Mouse (Mus musculus) MEL (cell line): ENCODE measurements around the gene Gxylt2. TPM values are rescaled to one million over a fixed set of nuclear protein-coding genes. Genes with fewer than 3 reads are reported as not detected.

ENCODE experiments used
- DNase-seq: peaks from one replicate; pipeline ENCODE4 v3.0.0; 2011; ENCODE audit warnings: low read depth, low spot score
- H3K27ac ChIP-seq: 2 replicates; pipeline ENCODE4 v1.5.1; 2012; ENCODE audit warnings: low read depth, mild to moderate bottlenecking, control low read depth, low read length, moderate library complexity; ENCODE audit not compliant: control insufficient read depth
- H3K27me3 ChIP-seq, 2 experiments: fragments of 150-350 bp in 1 of 2; sonication (generic) in 1 of 2; 2 replicates each; pipeline ENCODE4 v1.6.1; 2012; ENCODE audit warnings: low read length in 2 of 2, mild to moderate bottlenecking in 2 of 2, improper control_type of control experiment in 1 of 2, moderate library complexity in 1 of 2; ENCODE audit not compliant: insufficient read depth in 2 of 2, control insufficient read depth in 1 of 2
- H3K36me3 ChIP-seq, 2 experiments: 2 replicates each; pipeline ENCODE4 v1.6.1; 2012 to 2014; ENCODE audit warnings: low read length in 2 of 2, improper control_type of control experiment in 1 of 2, inconsistent platforms in 1 of 2, mild to moderate bottlenecking in 1 of 2; ENCODE audit not compliant: insufficient read depth in 2 of 2, control insufficient read depth in 1 of 2
- H3K4me1 ChIP-seq, 2 experiments: fragments of 150-350 bp in 1 of 2; sonication (generic) in 1 of 2; 2 replicates each; pipeline ENCODE4 v1.6.1; 2012; ENCODE audit warnings: low read length in 2 of 2, improper control_type of control experiment in 1 of 2, mild to moderate bottlenecking in 1 of 2; ENCODE audit not compliant: insufficient read depth in 2 of 2, control insufficient read depth in 1 of 2
- H3K4me3 ChIP-seq, 2 experiments: fragments of 150-350 bp in 1 of 2; sonication (generic) in 1 of 2; 2 replicates each; pipeline ENCODE4 v1.5.1; 2012; ENCODE audit warnings: low read depth in 2 of 2, low read length in 2 of 2, mild to moderate bottlenecking in 2 of 2, moderate library complexity in 2 of 2, control low read depth in 1 of 2, improper control_type of control experiment in 1 of 2; ENCODE audit not compliant: control insufficient read depth in 1 of 2, insufficient read depth in 1 of 2
- H3K79me2 ChIP-seq: 2 replicates; pipeline ENCODE4 v1.6.1; 2012; ENCODE audit warnings: mild to moderate bottlenecking, low read length, moderate library complexity; ENCODE audit not compliant: control insufficient read depth, poor library complexity, insufficient read depth
- H3K9ac ChIP-seq: 2 replicates; pipeline ENCODE4 v1.6.1; 2012; ENCODE audit warnings: low read depth, mild to moderate bottlenecking, control low read depth, low read length, moderate library complexity; ENCODE audit not compliant: control insufficient read depth, poor library complexity, severe bottlenecking
- H3K9me3 ChIP-seq: fragments of 150-350 bp; sonication (generic); replicated peaks from 2 replicates; pipeline ENCODE4 v1.6.1; 2012; ENCODE audit warnings: mild to moderate bottlenecking, low read length, improper control_type of control experiment, moderate library complexity; ENCODE audit not compliant: insufficient read depth
- BHLHE40 ChIP-seq: IDR thresholded peaks from 2 replicates; pipeline ENCODE4 v1.6.1; 2012; ENCODE audit warnings: low read depth, mild to moderate bottlenecking, inconsistent platforms, low read length, improper control_type of control experiment, borderline replicate concordance
- CHD2 ChIP-seq: IDR thresholded peaks from 2 replicates; pipeline ENCODE4 v1.6.1; 2011; ENCODE audit warnings: low read length, improper control_type of control experiment
- CTCF ChIP-seq, 3 experiments: IDR thresholded peaks in 2 of 3; conservative IDR thresholded peaks in 1 of 3; 2 replicates each; pipeline ENCODE4 v1.5.1; 2011 to 2012; ENCODE audit warnings: low read length in 3 of 3, low read depth in 2 of 3, mild to moderate bottlenecking in 2 of 3, improper control_type of control experiment in 1 of 3, inconsistent platforms in 1 of 3, mixed read lengths in 1 of 3, moderate library complexity in 1 of 3; ENCODE audit not compliant: control insufficient read depth in 1 of 3, insufficient read depth in 1 of 3, poor library complexity in 1 of 3, severe bottlenecking in 1 of 3
- JUND ChIP-seq: IDR thresholded peaks from 2 replicates; pipeline ENCODE4 v1.6.1; 2011; ENCODE audit warnings: low read depth, mild to moderate bottlenecking, improper control_type of control experiment, low read length
- KAT2A ChIP-seq: conservative IDR thresholded peaks from 2 replicates; pipeline ENCODE4 v1.6.1; 2012; ENCODE audit warnings: low read depth, low read length, improper control_type of control experiment, inconsistent platforms
- MAFK ChIP-seq: IDR thresholded peaks from 2 replicates; pipeline ENCODE4 v1.6.1; 2011; ENCODE audit warnings: low read depth, mild to moderate bottlenecking, low read length, improper control_type of control experiment, borderline replicate concordance
- MAZ ChIP-seq: IDR thresholded peaks from 2 replicates; pipeline ENCODE4 v1.6.1; 2012; ENCODE audit warnings: low read depth, mild to moderate bottlenecking, inconsistent platforms, low read length, improper control_type of control experiment
- MEF2A ChIP-seq: IDR thresholded peaks from 2 replicates; pipeline ENCODE4 v1.6.1; 2014; ENCODE audit warnings: low read depth, mild to moderate bottlenecking, inconsistent platforms, low read length, improper control_type of control experiment; ENCODE audit not compliant: poor library complexity, insufficient replicate concordance, severe bottlenecking; ENCODE audit errors: extremely low read depth
- MXI1 ChIP-seq: IDR thresholded peaks from 2 replicates; pipeline ENCODE4 v1.6.1; 2011; ENCODE audit warnings: mild to moderate bottlenecking, low read depth, low read length, improper control_type of control experiment
- MYB ChIP-seq: IDR thresholded peaks from 2 replicates; pipeline ENCODE4 v1.6.1; 2011; ENCODE audit warnings: mild to moderate bottlenecking, low read depth, low read length, improper control_type of control experiment
- MYC ChIP-seq: IDR thresholded peaks from 2 replicates; pipeline ENCODE4 v1.6.1; 2011; ENCODE audit warnings: low read depth, mild to moderate bottlenecking, low read length, improper control_type of control experiment, moderate library complexity
- NRF1 ChIP-seq: IDR thresholded peaks from 2 replicates; pipeline ENCODE4 v1.6.1; 2014; ENCODE audit warnings: low read depth, mild to moderate bottlenecking, inconsistent platforms, low read length, improper control_type of control experiment, moderate library complexity; ENCODE audit not compliant: poor library complexity, insufficient read depth, severe bottlenecking
- POLR2A ChIP-seq, 2 experiments: IDR thresholded peaks; 2 replicates each; pipeline ENCODE4 v1.6.1; 2011 to 2012; ENCODE audit warnings: low read length in 2 of 2, mild to moderate bottlenecking in 2 of 2, control low read depth in 1 of 2, improper control_type of control experiment in 1 of 2, low read depth in 1 of 2, moderate library complexity in 1 of 2; ENCODE audit not compliant: control insufficient read depth in 1 of 2, insufficient read depth in 1 of 2, poor library complexity in 1 of 2
- POLR2AphosphoS2 ChIP-seq: IDR thresholded peaks from 2 replicates; pipeline ENCODE4 v1.6.1; 2011; ENCODE audit warnings: low read length, improper control_type of control experiment
- POLR2AphosphoS5 ChIP-seq: IDR thresholded peaks from 2 replicates; pipeline ENCODE4 v1.6.1; 2012; ENCODE audit warnings: low read depth, borderline replicate concordance, mild to moderate bottlenecking, inconsistent platforms, low read length, moderate library complexity, mixed read lengths
- RCOR1 ChIP-seq: IDR thresholded peaks from 2 replicates; pipeline ENCODE4 v1.6.1; 2012; ENCODE audit warnings: low read depth, mild to moderate bottlenecking, inconsistent platforms, low read length, improper control_type of control experiment
- SMC3 ChIP-seq: IDR thresholded peaks from 2 replicates; pipeline ENCODE4 v1.6.1; 2011; ENCODE audit warnings: low read depth, low read length, improper control_type of control experiment
- TAL1 ChIP-seq: IDR thresholded peaks from 2 replicates; pipeline ENCODE4 v1.6.1; 2012; ENCODE audit warnings: mild to moderate bottlenecking, inconsistent platforms, low read length, moderate library complexity, mixed read lengths
- TBP ChIP-seq: IDR thresholded peaks from 2 replicates; pipeline ENCODE4 v1.8.0; 2011; ENCODE audit warnings: low read depth, low read length, improper control_type of control experiment
- TCF12 ChIP-seq: IDR thresholded peaks from 2 replicates; pipeline ENCODE4 v1.6.1; 2014; ENCODE audit warnings: low read depth, mild to moderate bottlenecking, inconsistent platforms, low read length, improper control_type of control experiment, moderate library complexity
- UBTF ChIP-seq: IDR thresholded peaks from 2 replicates; pipeline ENCODE4 v1.6.1; 2012; ENCODE audit warnings: low read depth, mild to moderate bottlenecking, inconsistent platforms, low read length, improper control_type of control experiment, moderate library complexity, borderline replicate concordance; ENCODE audit not compliant: insufficient read depth
- USF2 ChIP-seq, 2 experiments: IDR thresholded peaks; 2 replicates each; pipeline ENCODE4 v1.6.1; 2011 to 2012; ENCODE audit warnings: improper control_type of control experiment in 2 of 2, low read length in 2 of 2, borderline replicate concordance in 1 of 2, inconsistent platforms in 1 of 2, low read depth in 1 of 2, mild to moderate bottlenecking in 1 of 2; ENCODE audit not compliant: insufficient read depth in 1 of 2
- ZC3H11A ChIP-seq: IDR thresholded peaks from 2 replicates; pipeline ENCODE4 v1.6.1; 2012; ENCODE audit warnings: low read depth, mild to moderate bottlenecking, inconsistent platforms, low read length, improper control_type of control experiment
- ZKSCAN1 ChIP-seq: IDR thresholded peaks from 2 replicates; pipeline ENCODE4 v1.6.1; 2012; ENCODE audit warnings: low read depth, mild to moderate bottlenecking, inconsistent platforms, low read length, improper control_type of control experiment, moderate library complexity
- ZMIZ1 ChIP-seq: IDR thresholded peaks from 2 replicates; pipeline ENCODE4 v1.6.1; 2012; ENCODE audit warnings: low read depth, mild to moderate bottlenecking, inconsistent platforms, low read length, improper control_type of control experiment, moderate library complexity
- ZNF384 ChIP-seq: IDR thresholded peaks from 2 replicates; pipeline ENCODE4 v1.6.1; 2012; ENCODE audit warnings: low read depth, mild to moderate bottlenecking, inconsistent platforms, low read length, improper control_type of control experiment
- polyA plus RNA-seq, 2 experiments: library from polyadenylated mRNA; stranded (reverse) in 1 of 2; unstranded in 1 of 2; fragments of >175 nt in 1 of 2; fragments of >200 nt in 1 of 2; gene quantifications; 2 replicates each; pipeline versions ENCODE4 v1.2.1 to v1.2.4; 2012; ENCODE audit warnings: low replicate concordance in 2 of 2, low read depth in 1 of 2; ENCODE audit not compliant: insufficient read length in 2 of 2, insufficient read depth in 1 of 2, missing spikeins in 1 of 2
- total RNA-seq: library from RNA; depleted of rRNA; stranded (reverse); fragments of 300-350 nt; gene quantifications from 2 replicates; pipeline ENCODE4 v1.2.3, GENCODE M21; 2012

The Gxylt2 gene
- total and polyA plus RNA-seq, 3 experiments = not detected

DNA sequence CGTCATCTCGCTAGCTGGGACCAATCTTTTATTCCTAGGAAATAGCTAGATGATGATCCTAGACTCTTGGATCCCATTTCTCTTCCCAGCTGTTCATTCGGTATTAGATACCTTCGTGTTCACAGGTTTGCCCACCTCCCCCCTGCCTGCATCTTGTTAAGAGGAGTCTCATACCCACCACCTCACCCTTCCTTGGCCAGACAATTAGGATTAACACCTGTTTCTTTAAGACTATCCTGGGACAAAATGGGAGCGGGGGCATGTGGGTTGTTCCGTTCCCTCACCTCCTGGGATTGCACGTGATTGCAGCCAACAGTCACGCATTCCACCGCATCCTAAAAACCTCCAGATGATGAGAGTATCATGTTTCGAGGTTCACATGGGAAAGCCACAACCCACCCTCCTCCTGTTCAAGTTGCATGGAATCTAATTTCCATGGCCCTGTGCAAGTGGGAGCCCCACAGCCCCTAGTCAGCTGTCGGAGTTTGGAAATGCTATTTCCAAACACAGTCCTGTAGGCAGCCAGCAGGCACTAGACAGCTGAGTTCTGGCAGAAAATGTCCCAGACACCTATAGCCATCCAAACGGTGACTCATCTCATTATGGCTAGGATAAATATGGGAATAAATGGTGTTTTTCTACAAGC is 28.0 kb downstream of the Gxylt2 start:
- Histone ChIP-seq H3K9ac (no peak overlapping the region), H3K4me3 (no peak overlapping the region), H3K36me3 (no peaks in the 10 kb centered on the region), H3K79me2 (no peaks in the 10 kb centered on the region), H3K4me1 (no peaks in the 10 kb centered on the region), H3K27me3 (no peaks in the 10 kb centered on the region; a peak in 1 of 4 replicates), H3K9me3 (no peaks in the 10 kb centered on the region), H3K27ac (no peak overlapping the region)
- no peak for DNase-seq
- TF ChIP-seq MXI1 (no peak), BHLHE40 (no peak), TBP (no peak), POLR2AphosphoS2 (no peak), CHD2 (no peak), MEF2A (no peak), ZMIZ1 (no peak), ZNF384 (no peak), ZKSCAN1 (no peak), POLR2AphosphoS5 (no peak), MYB (no peak), USF2 (IDR thresholded peaks at IDR 0.05; ENCODE audit: borderline replicate concordance in 1 of 2, insufficient read depth in 1 of 2, low read depth in 1 of 2, low read length in 2 of 2) (no peak), CTCF (IDR thresholded peaks at IDR 0.05 in 2 of 3, conservative IDR thresholded peaks at IDR 0.05 in 1 of 3; ENCODE audit: control insufficient read depth in 1 of 3, insufficient read depth in 1 of 3, low read depth in 2 of 3, low read length in 3 of 3, poor library complexity in 1 of 3, severe bottlenecking in 1 of 3) (no peak), SMC3 (no peak), NRF1 (no peak)

DNA sequence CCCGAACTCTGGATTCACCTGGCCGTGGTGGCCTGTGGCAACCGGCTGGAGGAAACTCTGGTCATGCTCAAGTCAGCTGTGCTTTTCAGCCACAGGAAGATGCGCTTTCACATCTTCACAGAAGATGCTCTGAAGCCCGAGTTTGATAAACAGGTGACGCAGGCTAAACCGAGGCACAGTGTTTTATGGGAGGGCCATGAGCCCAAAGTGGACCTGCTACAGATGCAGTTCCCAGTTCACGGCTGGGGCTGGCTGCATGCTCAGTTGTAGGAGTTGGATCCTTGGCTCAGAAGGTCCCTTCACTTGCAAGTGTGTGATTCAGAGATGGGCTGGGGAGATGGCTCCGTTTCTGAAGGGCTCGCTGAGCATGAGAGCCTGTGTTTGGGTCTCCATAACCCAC is 28.7 kb downstream of the Gxylt2 start:
- TF ChIP-seq KAT2A (no peak), POLR2A (IDR thresholded peaks at IDR 0.05; ENCODE audit: control insufficient read depth in 1 of 2, insufficient read depth in 1 of 2, low read depth in 1 of 2, low read length in 2 of 2, poor library complexity in 1 of 2) (no peak), MYC (no peak), TCF12 (no peak), RCOR1 (no peak), ZC3H11A (no peak), MAZ (no peak), TAL1 (no peak), ZKSCAN1 (no peak), CTCF (IDR thresholded peaks at IDR 0.05 in 2 of 3, conservative IDR thresholded peaks at IDR 0.05 in 1 of 3; ENCODE audit: control insufficient read depth in 1 of 3, insufficient read depth in 1 of 3, low read depth in 2 of 3, low read length in 3 of 3, poor library complexity in 1 of 3, severe bottlenecking in 1 of 3) (no peak), ZMIZ1 (no peak), MAFK (no peak), UBTF (no peak), JUND (no peak), SMC3 (no peak)
- Histone ChIP-seq H3K9me3 (no peaks in the 10 kb centered on the region), H3K36me3 (no peaks in the 10 kb centered on the region), H3K9ac (no peak overlapping the region), H3K4me3 (no peak overlapping the region), H3K27ac (no peak overlapping the region), H3K4me1 (no peaks in the 10 kb centered on the region), H3K27me3 (no peaks in the 10 kb centered on the region; a peak in 1 of 4 replicates), H3K79me2 (no peaks in the 10 kb centered on the region)
- no peak for DNase-seq
